Mouse (Mus musculus) liver (tissue): ENCODE results near the gene Ttll3.

Experiments
- DNase-seq: peaks from one replicate; pipeline ENCODE4 v3.0.0-alpha.2; 2020; ENCODE audit warnings: mixed read lengths

Ttll3 gene

GRCm38 (mm10) chr6:113388960-113389359 is at the start of gene Ttll3:
Gene Ttll3, plus strand, starts transcription at chr6:113389260.
- no peak for DNase-seq

- DNase-seq: no peak
Observed at GRCm38 (mm10) chr6:113341574-113341973, 47.5 kb upstream of the Ttll3 start.

GRCm38 (mm10) chr6:113342297-113342696 is 46.8 kb upstream of the Ttll3 start:
- no peak for DNase-seq

- peak; percentile 77 for DNase-seq
Observed at GRCm38 (mm10) chr6:113343177-113344092, 45.6 kb upstream of the Ttll3 start, which contains the start of gene Camk1. Gene Camk1, minus strand, starts transcription at chr6:113343984.

- no peak for DNase-seq
Observed at GRCm38 (mm10) chr6:113344321-113344720, 44.7 kb upstream of the Ttll3 start.

- DNase-seq: no peak
Observed at GRCm38 (mm10) chr6:113346897-113347296, 42.2 kb upstream of the Ttll3 start.

- DNase-seq: no peak
Observed at GRCm38 (mm10) chr6:113350538-113350937, 38.5 kb upstream of the Ttll3 start.

GRCm38 (mm10) chr6:113351161-113351560 is 37.9 kb upstream of the Ttll3 start:
- no peak for DNase-seq

GRCm38 (mm10) chr6:113351653-113352052 is 37.4 kb upstream of the Ttll3 start:
- DNase-seq: no peak

- no peak for DNase-seq
Observed at GRCm38 (mm10) chr6:113352820-113353219, 36.2 kb upstream of the Ttll3 start.

GRCm38 (mm10) chr6:113353696-113354095 is 35.4 kb upstream of the Ttll3 start:
- DNase-seq: no peak

- DNase-seq: no peak
Observed at GRCm38 (mm10) chr6:113361476-113361875, 27.6 kb upstream of the Ttll3 start.

GRCm38 (mm10) chr6:113362241-113362640 is 26.8 kb upstream of the Ttll3 start:
- DNase-seq: no peak

- no peak for DNase-seq
Observed at GRCm38 (mm10) chr6:113364518-113365135, 24.4 kb upstream of the Ttll3 start.

GRCm38 (mm10) chr6:113366639-113367038 is 22.4 kb upstream of the Ttll3 start:
- DNase-seq: no peak

- no peak for DNase-seq
Observed at GRCm38 (mm10) chr6:113367574-113367973, 21.5 kb upstream of the Ttll3 start.

- DNase-seq: no peak
Observed at GRCm38 (mm10) chr6:113368124-113368523, 20.9 kb upstream of the Ttll3 start.

- no peak for DNase-seq
Observed at GRCm38 (mm10) chr6:113368577-113368976, 20.5 kb upstream of the Ttll3 start.

- DNase-seq: no peak
Observed at GRCm38 (mm10) chr6:113370194-113370929, 18.7 kb upstream of the Ttll3 start.

GRCm38 (mm10) chr6:113373491-113373890 is 15.6 kb upstream of the Ttll3 start:
- DNase-seq: peak; percentile 65

- no peak for DNase-seq
Observed at GRCm38 (mm10) chr6:113377172-113377495, 11.9 kb upstream of the Ttll3 start.

GRCm38 (mm10) chr6:113377496-113378385 is 11.3 kb upstream of the Ttll3 start, which contains the start of the genes Tada3 and Arpc4:
Gene Tada3, minus strand, starts transcription at chr6:113377883.
Gene Arpc4, plus strand, starts transcription at chr6:113378115.
- peak; percentile 96 for DNase-seq
